Mouse (Mus musculus) forebrain, embryonic 12.5 days (tissue): ENCODE data around the gene Edn1. TPM values are rescaled to one million over a fixed set of nuclear protein-coding genes. Genes with fewer than 3 reads are reported as not detected.

Source experiments
- ATAC-seq: fragments of 200-750 bp; cut with Nextera tagmentation; 2 replicates; pipeline ENCODE4 v1.8.0; 2017; ENCODE audit warnings: moderate TSS enrichment; ENCODE audit not compliant: low FRiP score
- H3K27ac ChIP-seq: fragments of 300-500 bp; sonication (generic); 2 replicates; pipeline ENCODE4 v1.5.1; 2016; ENCODE audit warnings: mild to moderate bottlenecking
- H3K27me3 ChIP-seq: fragments of 300-500 bp; sonication (generic); 2 replicates; pipeline ENCODE4 v1.6.1; 2016; ENCODE audit warnings: mild to moderate bottlenecking
- H3K36me3 ChIP-seq: fragments of 300-500 bp; sonication (generic); replicated peaks from 2 replicates; pipeline ENCODE4 v1.6.1; 2016; ENCODE audit warnings: mild to moderate bottlenecking
- H3K4me1 ChIP-seq: fragments of 300-500 bp; sonication (generic); 2 replicates; pipeline ENCODE4 v1.6.1; 2016
- H3K4me2 ChIP-seq: fragments of 300-500 bp; sonication (generic); 2 replicates; pipeline ENCODE4 v1.6.1; 2016; ENCODE audit warnings: mild to moderate bottlenecking, moderate library complexity
- H3K4me3 ChIP-seq: fragments of 300-500 bp; sonication (generic); replicated peaks from 2 replicates; pipeline ENCODE4 v1.5.1; 2016; ENCODE audit warnings: mild to moderate bottlenecking
- H3K9ac ChIP-seq: fragments of 300-500 bp; sonication (generic); 2 replicates; pipeline ENCODE4 v1.6.1; 2016; ENCODE audit warnings: mild to moderate bottlenecking
- H3K9me3 ChIP-seq: fragments of 300-500 bp; sonication (generic); 2 replicates; pipeline ENCODE4 v1.6.1; 2016
- WGBS: fragments of 180-500 bp; shearing (Covaris S2); methylation state at CpG from one replicate; pipeline ENCODE4 v1.1.7; 2016; 5-methylcytosine and 5-hydroxymethylcytosine counted together
- polyA plus RNA-seq: library from polyadenylated mRNA; unstranded; fragments of >200 nt; fragmentation: Nextera tagmentation; extraction: Ambion mirVana; gene quantifications from 2 replicates; pipeline ENCODE4 v1.2.1, GENCODE M21; 2016

The Edn1 gene
- polyA plus RNA-seq, 1 experiment from 2014 or later, result 1.5 TPM

DNA sequence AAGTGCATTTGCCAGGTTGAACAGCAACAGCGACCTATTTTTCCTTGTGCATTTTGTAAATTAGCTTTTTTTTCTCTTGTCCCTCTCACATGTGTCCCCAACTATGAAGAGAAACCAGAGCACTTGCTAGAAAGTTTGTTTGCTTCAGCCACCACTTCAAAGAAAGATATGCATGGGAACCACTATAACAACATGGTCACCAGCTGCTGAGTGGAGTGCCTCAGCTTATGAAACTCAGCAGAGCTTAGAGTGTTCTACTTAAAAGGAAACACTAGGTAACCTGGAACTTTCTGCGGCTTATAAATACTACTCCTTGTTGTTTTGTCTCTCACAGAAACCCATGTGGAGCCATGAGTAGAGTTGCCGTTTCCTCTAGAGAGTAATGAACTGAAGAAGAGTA, 33.7 kb downstream of the Edn1 start:
- H3K27ac ChIP-seq, result no peak overlapping the region
- H3K9me3 ChIP-seq, result no peaks in the 10 kb centered on the region
- H3K9ac ChIP-seq, result no peak overlapping the region
- H3K27me3 ChIP-seq, result no peaks in the 10 kb centered on the region
- H3K4me3 ChIP-seq, result no peak overlapping the region
- H3K36me3 ChIP-seq, result no peaks in the 10 kb centered on the region
- no peak for ATAC-seq
- no peak overlapping the region for H3K4me2 ChIP-seq
- no peaks in the 10 kb centered on the region for H3K4me1 ChIP-seq
- 90% methylated on average over 3 of the region's 3 CpGs for WGBS

DNA sequence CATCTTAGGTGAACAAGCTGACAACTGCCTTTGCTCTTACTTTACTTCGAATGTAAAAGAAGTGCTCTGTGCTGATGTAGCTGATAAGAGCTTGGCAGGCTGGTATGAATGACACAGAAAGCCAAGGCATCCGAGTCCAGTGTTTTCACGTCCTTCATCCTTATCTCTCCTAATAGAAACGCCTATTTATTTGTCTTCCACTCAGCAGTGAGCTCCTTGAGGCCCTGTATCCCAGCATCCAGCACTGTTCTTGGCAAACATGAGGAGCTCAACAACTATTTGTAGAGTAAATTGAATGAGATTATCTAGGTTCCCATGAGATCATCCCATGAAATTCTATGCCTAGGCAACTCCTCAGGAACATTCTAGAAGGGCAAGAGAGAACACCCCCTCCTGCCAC, 35.1 kb downstream of the Edn1 start:
- no peaks in the 10 kb centered on the region for H3K36me3 ChIP-seq
- 80% methylated on average over 4 of the region's 4 CpGs for WGBS
- no peaks in the 10 kb centered on the region for H3K9me3 ChIP-seq
- H3K27ac ChIP-seq, result no peak overlapping the region
- no peaks in the 10 kb centered on the region for H3K27me3 ChIP-seq
- H3K9ac ChIP-seq, result no peak overlapping the region
- no peak overlapping the region for H3K4me3 ChIP-seq
- no peaks in the 10 kb centered on the region for H3K4me1 ChIP-seq
- no peak overlapping the region for H3K4me2 ChIP-seq
- no peak for ATAC-seq

DNA sequence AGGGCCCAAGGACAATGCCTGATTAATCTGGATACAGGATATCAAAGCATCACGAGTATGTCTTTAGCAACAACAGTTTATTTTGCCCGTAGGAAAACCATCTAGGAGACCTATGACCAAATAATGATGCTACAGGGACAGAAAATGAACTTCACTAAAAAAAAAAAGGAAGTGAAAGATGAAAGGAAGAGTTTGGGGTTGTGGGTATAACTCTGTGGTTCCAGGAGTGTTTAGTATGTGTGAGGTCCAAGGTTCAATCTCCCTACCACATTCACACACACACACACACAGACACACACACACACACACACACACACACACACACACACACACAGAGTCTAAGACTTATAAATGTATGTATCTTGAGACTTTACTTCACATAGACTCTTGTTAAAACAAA, 35.8 kb downstream of the Edn1 start:
- no peak overlapping the region for H3K9ac ChIP-seq
- 86% methylated on average over 2 of the region's 2 CpGs for WGBS
- ATAC-seq, result no peak
- H3K9me3 ChIP-seq, result no peaks in the 10 kb centered on the region
- no peaks in the 10 kb centered on the region for H3K36me3 ChIP-seq
- H3K4me3 ChIP-seq, result no peak overlapping the region
- no peak overlapping the region for H3K4me2 ChIP-seq
- H3K27ac ChIP-seq, result no peak overlapping the region
- H3K4me1 ChIP-seq, result no peaks in the 10 kb centered on the region
- H3K27me3 ChIP-seq, result no peaks in the 10 kb centered on the region

DNA sequence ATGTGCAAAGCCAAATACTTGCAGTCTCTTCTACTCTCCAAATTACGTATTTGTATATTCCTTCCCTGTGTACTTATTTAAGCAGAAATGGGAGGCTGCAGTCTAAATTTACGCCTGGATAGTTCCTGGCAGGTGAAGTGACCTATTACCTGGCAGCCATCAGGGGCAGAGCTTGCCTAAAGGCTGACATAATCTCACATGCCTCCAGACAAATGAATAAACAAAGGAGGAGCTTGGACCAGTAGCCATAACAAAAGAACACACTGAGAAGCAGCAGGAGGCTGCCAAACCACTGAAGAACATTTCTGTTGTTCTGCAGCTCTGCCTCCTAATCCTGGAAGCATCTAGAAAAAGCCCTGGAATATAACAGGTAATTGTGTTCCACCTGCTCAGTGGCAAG, 38.2 kb downstream of the Edn1 start:
- Histone ChIP-seq H3K4me2 (no peak overlapping the region), H3K9me3 (no peaks in the 10 kb centered on the region), H3K27me3 (no peaks in the 10 kb centered on the region), H3K27ac (no peak overlapping the region), H3K9ac (no peak overlapping the region), H3K36me3 (no peaks in the 10 kb centered on the region), H3K4me1 (no peaks in the 10 kb centered on the region), H3K4me3 (no peak overlapping the region)
- ATAC-seq, result no peak
- 77% methylated on average over 2 of the region's 2 CpGs for WGBS

DNA sequence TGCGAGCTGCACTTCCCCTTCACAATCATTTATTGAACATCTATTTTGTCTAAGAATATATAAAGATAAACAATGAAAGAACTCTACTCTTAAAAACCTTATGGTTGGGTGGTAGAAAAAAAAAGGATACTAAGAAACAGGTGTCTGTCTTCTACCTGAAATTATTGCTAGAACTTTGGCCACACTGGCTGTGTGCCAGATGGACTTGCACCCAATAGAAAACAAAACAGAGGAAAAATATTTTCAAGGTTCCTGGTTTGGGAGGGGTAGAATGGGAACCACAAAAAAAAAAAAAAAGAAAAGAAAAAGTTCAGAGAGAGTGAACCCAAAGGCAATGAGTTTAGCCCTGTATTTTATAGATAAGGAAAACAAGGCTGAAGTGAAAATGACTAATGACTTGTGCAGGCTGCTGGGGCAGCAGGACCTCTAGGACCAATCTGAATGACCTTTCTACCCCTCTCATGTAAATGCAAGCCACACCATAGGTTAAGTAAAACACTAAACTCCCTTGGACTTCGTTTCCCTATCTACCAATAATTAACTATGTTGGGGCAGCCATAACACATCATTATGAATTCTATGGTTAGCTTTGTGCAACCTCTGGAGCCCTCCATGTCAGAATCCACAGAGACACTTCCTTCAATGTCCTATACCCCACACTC, 40.7 kb downstream of the Edn1 start:
- ATAC-seq, result no peak
- no peaks in the 10 kb centered on the region for H3K36me3 ChIP-seq
- WGBS, result 81% methylated on average over 2 of the region's 2 CpGs

DNA sequence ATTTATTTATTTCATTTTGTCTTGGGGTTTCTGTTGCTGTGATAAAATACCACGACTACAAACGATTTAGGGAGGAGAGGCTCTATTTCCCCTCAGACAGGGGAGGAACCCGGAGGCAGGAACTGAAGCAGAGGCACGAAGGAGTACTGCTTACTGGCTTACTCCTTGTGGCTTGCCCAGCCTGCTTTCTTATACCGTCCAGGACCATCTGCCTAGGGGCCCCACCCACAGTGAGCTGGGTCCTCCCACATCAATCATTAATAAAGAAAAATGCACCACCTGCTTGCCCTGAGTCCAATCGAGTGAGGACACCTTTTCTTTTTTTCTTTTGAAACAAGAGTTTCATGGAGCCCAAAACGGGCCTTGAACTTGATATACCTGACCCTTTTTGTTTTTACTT, 44.2 kb downstream of the Edn1 start:
- ATAC-seq, result no peak
- Histone ChIP-seq H3K27ac (no peak overlapping the region), H3K4me3 (no peak overlapping the region), H3K9ac (no peak overlapping the region), H3K4me2 (no peak overlapping the region), H3K27me3 (no peaks in the 10 kb centered on the region), H3K4me1 (no peaks in the 10 kb centered on the region), H3K36me3 (no peaks in the 10 kb centered on the region), H3K9me3 (no peaks in the 10 kb centered on the region)
- WGBS, result 89% methylated on average over 7 of the region's 7 CpGs

More for the DNA sequence above, 40.7 kb downstream of the Edn1 start:
- Histone ChIP-seq H3K27me3 (no peaks in the 10 kb centered on the region), H3K4me3 (no peak overlapping the region), H3K9ac (no peak overlapping the region), H3K4me2 (no peak overlapping the region), H3K4me1 (no peaks in the 10 kb centered on the region), H3K27ac (no peak overlapping the region), H3K9me3 (no peaks in the 10 kb centered on the region)

DNA sequence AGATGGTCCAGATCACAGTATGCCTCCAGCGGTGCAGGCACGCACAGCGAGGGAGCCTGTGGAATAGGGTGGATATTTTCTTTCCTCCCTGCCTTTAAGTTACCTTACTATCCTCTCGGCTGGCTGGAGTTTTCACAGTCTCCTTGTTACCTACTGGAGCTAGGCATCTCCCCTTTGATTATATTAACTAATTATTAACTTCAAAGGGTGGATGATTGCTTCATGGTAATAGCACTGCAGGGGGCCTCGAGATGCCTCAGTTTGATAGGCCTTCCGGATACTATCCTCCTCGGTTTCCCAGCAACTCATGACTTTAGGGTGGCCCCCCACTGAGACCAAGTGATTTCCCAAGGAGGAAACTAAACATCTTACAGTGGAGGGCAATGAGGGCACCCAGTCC, 45.1 kb downstream of the Edn1 start:
- Histone ChIP-seq H3K9ac (no peak overlapping the region), H3K27ac (no peak overlapping the region), H3K9me3 (no peaks in the 10 kb centered on the region), H3K4me2 (no peak overlapping the region), H3K4me3 (no peak overlapping the region), H3K27me3 (no peaks in the 10 kb centered on the region), H3K4me1 (no peaks in the 10 kb centered on the region), H3K36me3 (no peaks in the 10 kb centered on the region)
- no peak for ATAC-seq
- 57% methylated on average over 7 of the region's 7 CpGs for WGBS

DNA sequence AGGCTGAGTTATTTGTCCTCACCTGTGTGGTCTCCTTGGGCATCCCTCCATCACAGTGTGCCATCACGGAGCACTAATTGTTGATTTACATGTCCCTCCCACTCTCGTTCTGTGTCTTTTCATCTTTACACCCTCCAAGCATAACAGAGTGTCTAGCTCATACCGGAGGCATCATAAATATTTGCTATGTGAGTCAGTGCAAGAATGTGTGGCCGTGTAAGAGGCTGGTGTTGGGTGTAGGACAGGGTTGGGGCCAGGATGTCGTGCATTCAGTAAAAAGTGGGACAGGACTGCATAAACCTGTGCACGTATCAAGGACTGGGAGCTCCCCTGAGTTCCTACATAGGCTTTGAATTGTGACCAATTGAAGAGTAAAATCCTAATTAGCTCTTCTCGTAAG, 50.4 kb downstream of the Edn1 start:
- no peak for ATAC-seq

More for the DNA sequence above, 50.4 kb downstream of the Edn1 start:
- Histone ChIP-seq H3K9me3 (no peaks in the 10 kb centered on the region), H3K27me3 (no peaks in the 10 kb centered on the region), H3K4me3 (no peak overlapping the region), H3K4me2 (no peak overlapping the region), H3K27ac (no peak overlapping the region), H3K9ac (no peak overlapping the region), H3K36me3 (no peaks in the 10 kb centered on the region), H3K4me1 (no peaks in the 10 kb centered on the region)
- WGBS, result 79% methylated on average over 7 of the region's 7 CpGs

Other genes starting within 250 kb of the Edn1 start
- gene Hivep1, start 249.5 kb upstream of the Edn1 start, polyA plus RNA-seq, result 17.4 and 22.1 TPM in 2 replicates